Comparison of ENCODE assay signal across 1 mouse cellular context in the genomic region with DNA sequence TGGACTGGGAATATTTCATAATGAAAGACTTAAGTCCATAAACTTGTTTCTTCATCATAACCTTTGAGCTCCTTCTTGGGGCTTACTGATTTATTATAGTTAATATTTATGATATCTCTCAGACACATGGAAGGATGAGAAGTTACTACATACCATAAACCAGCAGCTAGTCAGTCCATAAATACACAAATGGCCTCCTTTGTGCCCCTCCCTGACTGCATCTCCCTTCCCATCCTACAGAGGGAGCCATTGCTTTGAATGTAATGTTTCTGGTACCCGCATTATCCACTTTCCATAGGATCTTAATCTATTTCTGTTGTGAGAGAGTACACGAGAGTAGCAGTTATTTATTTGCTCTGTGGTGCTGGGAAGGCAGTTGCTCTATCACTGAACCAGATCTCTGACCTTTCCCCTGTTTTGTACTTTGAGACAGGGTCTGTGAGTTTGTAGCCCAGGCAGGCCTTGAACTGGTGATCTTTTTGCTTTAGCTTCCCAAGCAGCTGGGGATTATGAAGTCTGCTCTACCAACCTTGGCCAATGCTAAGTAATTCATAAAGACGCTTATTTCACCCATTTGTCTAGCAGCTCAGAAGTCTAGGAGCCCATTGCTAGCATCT.
TF ChIP-seq lines count a peak whose summit lies in the region.

No protein-coding gene starts in this region.

TF ChIP-seq in MEL, 35 proteins besides CTCF, POLR2A, EP300 and RAD21:
- no peak for TF ChIP-seq GABPA (IDR thresholded peaks at IDR 0.05; ENCODE audit: low read depth, low read length)
- TF ChIP-seq ETS1 (IDR thresholded peaks at IDR 0.05; ENCODE audit: low read depth, low read length) = no peak
- TF ChIP-seq GATA1 (IDR thresholded peaks at IDR 0.05; ENCODE audit: low read depth, low read length) = peak; percentile 13; the same call in 1 of the 2 replicates
- peak; percentile 71 for TF ChIP-seq SMC3 (IDR thresholded peaks at IDR 0.05; ENCODE audit: low read depth, low read length)
- peak; percentile 71; the same call in 1 of the 2 replicates for TF ChIP-seq MAZ (IDR thresholded peaks at IDR 0.05; ENCODE audit: low read depth, low read length)
- TF ChIP-seq TBP (IDR thresholded peaks at IDR 0.05; ENCODE audit: low read depth, low read length) = no peak
- TF ChIP-seq ZC3H11A (IDR thresholded peaks at IDR 0.05; ENCODE audit: low read depth, low read length) = peak; percentile 73
